Mouse (Mus musculus) heart, adult 2 months (tissue): Measurements from ENCODE around the gene Col25a1.

Experiments used
- CTCF ChIP-seq: fragments of 200-600 bp; IDR thresholded peaks from 2 replicates; pipeline ENCODE4 v1.8.1; 2022; ENCODE audit warnings: antibody characterized with exemption, mild to moderate bottlenecking, moderate library complexity
- EP300 ChIP-seq: fragments of 200-500 bp; IDR thresholded peaks from 2 replicates; pipeline ENCODE4 v1.6.1; 2011; ENCODE audit warnings: low read depth, low read length, control low read depth; ENCODE audit not compliant: insufficient read depth
- POLR2A ChIP-seq: fragments of 200-500 bp; IDR thresholded peaks from 2 replicates; pipeline ENCODE4 v1.6.1; 2011; ENCODE audit warnings: mild to moderate bottlenecking, low read depth, low read length, control low read depth; ENCODE audit not compliant: insufficient read depth

- TF ChIP-seq POLR2A (no peak), CTCF (no peak), EP300 (no peak)
Observed at GRCm38 (mm10) chr3:130595050-130595449, 463.7 kb downstream of the Col25a1 start.
